Mouse (Mus musculus): ENCODE measurements around the gene Rnf144b. TPM values are rescaled to one million over a fixed set of nuclear protein-coding genes. Genes with fewer than 3 reads are reported as not detected.

Rnf144b gene
- polyA plus RNA-seq, 1 experiment, result 2.4 TPM

- TF ChIP-seq CTCF (IDR thresholded peaks at IDR 0.05; ENCODE audit: extremely low read depth, insufficient read length, insufficient replicate concordance, low read depth, low read length) (no peak), POLR2A (IDR thresholded peaks at IDR 0.05; ENCODE audit: low read depth, low read length) (no peak)
- Histone ChIP-seq H3K4me1 (ENCODE audit: control insufficient read depth, insufficient read depth, insufficient read length, low read length) (no peaks in the 10 kb centered on the region), H3K27ac (ENCODE audit: insufficient read depth, low read depth, low read length) (no peak overlapping the region; the same call in 1 of the 2 replicates), H3K36me3 (ENCODE audit: control insufficient read depth, insufficient read depth, low read length) (0 out of 2 replicates have a peak, but pooled peaks cover 3% of the 10 kb centered on the region), H3K27me3 (ENCODE audit: control insufficient read depth, insufficient read depth, low read length) (no peaks in the 10 kb centered on the region), H3K4me3 (ENCODE audit: low read depth, low read length) (no peak overlapping the region)
- WGBS, result 93% methylated on average over 3 of the region's 3 CpGs
Observed at GRCm38 (mm10) chr13:47225324-47225697, 102.9 kb downstream of the Rnf144b start.

- no peak overlapping the region for H3K4me3 ChIP-seq (ENCODE audit: low read depth, low read length)
- WGBS, result 76% methylated on average over 9 of the region's 9 CpGs
- no peaks in the 10 kb centered on the region for H3K27me3 ChIP-seq (ENCODE audit: control insufficient read depth, insufficient read depth, low read length)
- H3K36me3 ChIP-seq (ENCODE audit: control insufficient read depth, insufficient read depth, low read length), result 0 out of 2 replicates have a peak, but pooled peaks cover 3% of the 10 kb centered on the region
- H3K4me1 ChIP-seq (ENCODE audit: control insufficient read depth, insufficient read depth, insufficient read length, low read length), result no peaks in the 10 kb centered on the region
- H3K27ac ChIP-seq (ENCODE audit: insufficient read depth, low read depth, low read length), result no peak overlapping the region
- TF ChIP-seq CTCF (IDR thresholded peaks at IDR 0.05; ENCODE audit: extremely low read depth, insufficient read length, insufficient replicate concordance, low read depth, low read length) (no peak), POLR2A (IDR thresholded peaks at IDR 0.05; ENCODE audit: low read depth, low read length) (no peak)
Observed at GRCm38 (mm10) chr13:47225802-47226201, 103.3 kb downstream of the Rnf144b start.

GRCm38 (mm10) chr13:47226521-47226920 lies 104.1 kb downstream of the Rnf144b start:
- Histone ChIP-seq H3K27me3 (ENCODE audit: control insufficient read depth, insufficient read depth, low read length) (no peaks in the 10 kb centered on the region), H3K4me3 (ENCODE audit: low read depth, low read length) (no peak overlapping the region), H3K4me1 (ENCODE audit: control insufficient read depth, insufficient read depth, insufficient read length, low read length) (no peaks in the 10 kb centered on the region), H3K27ac (ENCODE audit: insufficient read depth, low read depth, low read length) (no peak overlapping the region), H3K36me3 (ENCODE audit: control insufficient read depth, insufficient read depth, low read length) (0 out of 2 replicates have a peak, but pooled peaks cover 3% of the 10 kb centered on the region)
- WGBS, result 91% methylated on average over 5 of the region's 5 CpGs
- TF ChIP-seq POLR2A (IDR thresholded peaks at IDR 0.05; ENCODE audit: low read depth, low read length) (no peak), CTCF (IDR thresholded peaks at IDR 0.05; ENCODE audit: extremely low read depth, insufficient read length, insufficient replicate concordance, low read depth, low read length) (no peak)

- Histone ChIP-seq H3K36me3 (ENCODE audit: control insufficient read depth, insufficient read depth, low read length) (0 out of 2 replicates have a peak, but pooled peaks cover 3% of the 10 kb centered on the region), H3K27me3 (ENCODE audit: control insufficient read depth, insufficient read depth, low read length) (no peaks in the 10 kb centered on the region), H3K4me1 (ENCODE audit: control insufficient read depth, insufficient read depth, insufficient read length, low read length) (no peaks in the 10 kb centered on the region), H3K4me3 (ENCODE audit: low read depth, low read length) (no peak overlapping the region), H3K27ac (ENCODE audit: insufficient read depth, low read depth, low read length) (no peak overlapping the region)
- 82% methylated on average over 8 of the region's 8 CpGs for WGBS
- no peak for TF ChIP-seq CTCF (IDR thresholded peaks at IDR 0.05; ENCODE audit: extremely low read depth, insufficient read length, insufficient replicate concordance, low read depth, low read length)
- TF ChIP-seq POLR2A (IDR thresholded peaks at IDR 0.05; ENCODE audit: low read depth, low read length), result no peak
Observed at GRCm38 (mm10) chr13:47228201-47228600, 105.7 kb downstream of the Rnf144b start.

GRCm38 (mm10) chr13:47228626-47229190 lies 106.3 kb downstream of the Rnf144b start:
- TF ChIP-seq POLR2A (IDR thresholded peaks at IDR 0.05; ENCODE audit: low read depth, low read length) (no peak), CTCF (IDR thresholded peaks at IDR 0.05; ENCODE audit: extremely low read depth, insufficient read length, insufficient replicate concordance, low read depth, low read length) (no peak)
- Histone ChIP-seq H3K36me3 (ENCODE audit: control insufficient read depth, insufficient read depth, low read length) (0 out of 2 replicates have a peak, but pooled peaks cover 3% of the 10 kb centered on the region), H3K27me3 (ENCODE audit: control insufficient read depth, insufficient read depth, low read length) (no peaks in the 10 kb centered on the region), H3K4me1 (ENCODE audit: control insufficient read depth, insufficient read depth, insufficient read length, low read length) (no peaks in the 10 kb centered on the region), H3K27ac (ENCODE audit: insufficient read depth, low read depth, low read length) (no peak overlapping the region; the same call in 1 of the 2 replicates), H3K4me3 (ENCODE audit: low read depth, low read length) (no peak overlapping the region)
- 82% methylated on average over 12 of the region's 12 CpGs for WGBS

- Histone ChIP-seq H3K36me3 (ENCODE audit: control insufficient read depth, insufficient read depth, low read length) (0 out of 2 replicates have a peak, but pooled peaks cover 3% of the 10 kb centered on the region), H3K4me3 (ENCODE audit: low read depth, low read length) (no peak overlapping the region)
- 83% methylated on average over 6 of the region's 6 CpGs for WGBS
Observed at GRCm38 (mm10) chr13:47232163-47232562, 109.7 kb downstream of the Rnf144b start.

GRCm38 (mm10) chr13:47237376-47237775 lies 114.9 kb downstream of the Rnf144b start:
- 0 out of 2 replicates have a peak, but pooled peaks cover 2% of the 10 kb centered on the region for H3K36me3 ChIP-seq (ENCODE audit: control insufficient read depth, insufficient read depth, low read length)
- no peak overlapping the region for H3K4me3 ChIP-seq (ENCODE audit: low read depth, low read length)
- 90% methylated on average over 8 of the region's 8 CpGs for WGBS
- H3K27ac ChIP-seq (ENCODE audit: insufficient read depth, low read depth, low read length), result no peak overlapping the region
- TF ChIP-seq CTCF (IDR thresholded peaks at IDR 0.05; ENCODE audit: extremely low read depth, insufficient read length, insufficient replicate concordance, low read depth, low read length) (no peak), POLR2A (IDR thresholded peaks at IDR 0.05; ENCODE audit: low read depth, low read length) (no peak)
- no peaks in the 10 kb centered on the region for H3K27me3 ChIP-seq (ENCODE audit: control insufficient read depth, insufficient read depth, low read length)
- no peaks in the 10 kb centered on the region for H3K4me1 ChIP-seq (ENCODE audit: control insufficient read depth, insufficient read depth, insufficient read length, low read length)

More at GRCm38 (mm10) chr13:47232163-47232562, 109.7 kb downstream of the Rnf144b start:
- Histone ChIP-seq H3K4me1 (ENCODE audit: control insufficient read depth, insufficient read depth, insufficient read length, low read length) (no peaks in the 10 kb centered on the region), H3K27me3 (ENCODE audit: control insufficient read depth, insufficient read depth, low read length) (no peaks in the 10 kb centered on the region), H3K27ac (ENCODE audit: insufficient read depth, low read depth, low read length) (no peak overlapping the region)
- TF ChIP-seq POLR2A (IDR thresholded peaks at IDR 0.05; ENCODE audit: low read depth, low read length) (no peak), CTCF (IDR thresholded peaks at IDR 0.05; ENCODE audit: extremely low read depth, insufficient read length, insufficient replicate concordance, low read depth, low read length) (no peak)
